Mouse (Mus musculus): ENCODE measurements around the gene Rpp40. TPM values are rescaled to one million over a fixed set of nuclear protein-coding genes. Genes with fewer than 3 reads are reported as not detected.

The Rpp40 gene
- polyA plus RNA-seq, 1 experiment from 2014 or later = 13.4 TPM

GRCm38 (mm10) chr13:35905378-35905777, 781 bp downstream of the Rpp40 start:
- Histone ChIP-seq H3K4me1 (ENCODE audit: control insufficient read depth, insufficient read depth, low read length) (no peaks in the 10 kb centered on the region; the same call in 1 of the 2 replicates), H3K4me3 (ENCODE audit: low read depth, low read length) (peak overlapping the region; percentile 72), H3K9me3 (replicated peaks; ENCODE audit: control insufficient read depth, low read length) (no peaks in the 10 kb centered on the region), H3K36me3 (ENCODE audit: control insufficient read depth, insufficient read depth, low read length) (no peaks in the 10 kb centered on the region), H3K4me2 (peak overlapping the region; percentile 74), H3K27me3 (ENCODE audit: control insufficient read depth, insufficient read depth, low read length) (no peaks in the 10 kb centered on the region), H3K9ac (ENCODE audit: low read depth, low read length) (peak overlapping the region; percentile 75), H3K27ac (ENCODE audit: low read depth, low read length) (no peak overlapping the region)
- ATAC-seq (replicated peaks; ENCODE audit: insufficient number of reproducible peaks, low FRiP score, low TSS enrichment) = no peak
- under 1% methylated on average over 13 of the region's 13 CpGs for WGBS (ENCODE audit: insufficient replicate concordance)

DNA sequence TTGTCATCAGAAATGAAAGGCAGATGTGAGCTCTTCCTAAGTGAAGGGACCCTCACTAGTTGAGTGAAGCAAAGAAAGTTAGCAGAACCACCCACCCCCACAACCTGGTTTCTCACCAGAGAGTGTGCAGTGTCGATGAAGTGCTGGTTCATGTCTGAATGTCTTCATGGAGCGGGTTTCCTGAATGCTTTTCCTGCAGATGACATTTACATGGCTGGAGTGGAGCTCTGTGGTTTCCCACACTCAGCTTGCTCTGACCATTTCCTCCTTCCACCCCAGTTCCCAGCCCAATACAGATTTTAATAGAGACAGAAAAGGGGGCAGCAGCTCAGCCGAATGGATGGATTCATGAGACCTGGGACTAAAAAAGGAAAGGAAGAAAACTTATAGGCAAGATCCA, 13.3 kb downstream of the Rpp40 start:
- Histone ChIP-seq H3K36me3 (ENCODE audit: control insufficient read depth, insufficient read depth, low read length) (peaks cover 6% of the 10 kb centered on the region; the same call in 1 of the 2 replicates), H3K4me2 (no peak overlapping the region), H3K9ac (ENCODE audit: low read depth, low read length) (no peak overlapping the region), H3K27ac (ENCODE audit: low read depth, low read length) (no peak overlapping the region), H3K27me3 (ENCODE audit: control insufficient read depth, insufficient read depth, low read length) (no peaks in the 10 kb centered on the region), H3K9me3 (replicated peaks; ENCODE audit: control insufficient read depth, low read length) (0 out of 2 replicates have a peak, but pooled peaks cover 2% of the 10 kb centered on the region), H3K4me3 (ENCODE audit: low read depth, low read length) (no peak overlapping the region), H3K4me1 (ENCODE audit: control insufficient read depth, insufficient read depth, low read length) (no peaks in the 10 kb centered on the region)
- WGBS (ENCODE audit: insufficient replicate concordance) = 71% methylated on average over 3 of the region's 3 CpGs
- no peak for ATAC-seq (replicated peaks; ENCODE audit: insufficient number of reproducible peaks, low FRiP score, low TSS enrichment)

- ATAC-seq (replicated peaks; ENCODE audit: insufficient number of reproducible peaks, low FRiP score, low TSS enrichment) = no peak
- Histone ChIP-seq H3K4me3 (ENCODE audit: low read depth, low read length) (no peak overlapping the region), H3K4me2 (no peak overlapping the region), H3K36me3 (ENCODE audit: control insufficient read depth, insufficient read depth, low read length) (no peaks in the 10 kb centered on the region), H3K9me3 (replicated peaks; ENCODE audit: control insufficient read depth, low read length) (0 out of 2 replicates have a peak, but pooled peaks cover 2% of the 10 kb centered on the region), H3K4me1 (ENCODE audit: control insufficient read depth, insufficient read depth, low read length) (no peaks in the 10 kb centered on the region), H3K9ac (ENCODE audit: low read depth, low read length) (0 out of 2 replicates have a peak overlapping the region, but pooled peaks have one; percentile 6), H3K27me3 (ENCODE audit: control insufficient read depth, insufficient read depth, low read length) (no peaks in the 10 kb centered on the region), H3K27ac (ENCODE audit: low read depth, low read length) (no peak overlapping the region)
- 31% methylated on average over 15 of the region's 15 CpGs for WGBS (ENCODE audit: insufficient replicate concordance)
Observed at GRCm38 (mm10) chr13:35886121-35886725, 19.9 kb downstream of the Rpp40 start.

- no peaks in the 10 kb centered on the region for H3K4me1 ChIP-seq (ENCODE audit: control insufficient read depth, insufficient read depth, low read length)
- WGBS (ENCODE audit: insufficient replicate concordance) = 74% methylated on average over 6 of the region's 6 CpGs
- no peak overlapping the region for H3K27ac ChIP-seq (ENCODE audit: low read depth, low read length)
- H3K4me2 ChIP-seq = no peak overlapping the region
- H3K9me3 ChIP-seq (replicated peaks; ENCODE audit: control insufficient read depth, low read length) = no peaks in the 10 kb centered on the region
- H3K9ac ChIP-seq (ENCODE audit: low read depth, low read length) = no peak overlapping the region
- H3K27me3 ChIP-seq (ENCODE audit: control insufficient read depth, insufficient read depth, low read length) = no peaks in the 10 kb centered on the region
- no peak overlapping the region for H3K4me3 ChIP-seq (ENCODE audit: low read depth, low read length)
- H3K36me3 ChIP-seq (ENCODE audit: control insufficient read depth, insufficient read depth, low read length) = no peaks in the 10 kb centered on the region
- no peak for ATAC-seq (replicated peaks; ENCODE audit: insufficient number of reproducible peaks, low FRiP score, low TSS enrichment)
Observed at GRCm38 (mm10) chr13:35880555-35881046, 25.6 kb downstream of the Rpp40 start.

GRCm38 (mm10) chr13:35879519-35879918, 26.6 kb downstream of the Rpp40 start:
- no peaks in the 10 kb centered on the region for H3K27me3 ChIP-seq (ENCODE audit: control insufficient read depth, insufficient read depth, low read length)
- WGBS (ENCODE audit: insufficient replicate concordance) = 69% methylated on average over 5 of the region's 5 CpGs
- H3K4me1 ChIP-seq (ENCODE audit: control insufficient read depth, insufficient read depth, low read length) = no peaks in the 10 kb centered on the region
- H3K27ac ChIP-seq (ENCODE audit: low read depth, low read length) = no peak overlapping the region
- H3K4me2 ChIP-seq = no peak overlapping the region
- no peaks in the 10 kb centered on the region for H3K9me3 ChIP-seq (replicated peaks; ENCODE audit: control insufficient read depth, low read length)
- no peaks in the 10 kb centered on the region for H3K36me3 ChIP-seq (ENCODE audit: control insufficient read depth, insufficient read depth, low read length)
- no peak overlapping the region for H3K9ac ChIP-seq (ENCODE audit: low read depth, low read length)
- no peak overlapping the region for H3K4me3 ChIP-seq (ENCODE audit: low read depth, low read length)
- ATAC-seq (replicated peaks; ENCODE audit: insufficient number of reproducible peaks, low FRiP score, low TSS enrichment) = no peak

DNA sequence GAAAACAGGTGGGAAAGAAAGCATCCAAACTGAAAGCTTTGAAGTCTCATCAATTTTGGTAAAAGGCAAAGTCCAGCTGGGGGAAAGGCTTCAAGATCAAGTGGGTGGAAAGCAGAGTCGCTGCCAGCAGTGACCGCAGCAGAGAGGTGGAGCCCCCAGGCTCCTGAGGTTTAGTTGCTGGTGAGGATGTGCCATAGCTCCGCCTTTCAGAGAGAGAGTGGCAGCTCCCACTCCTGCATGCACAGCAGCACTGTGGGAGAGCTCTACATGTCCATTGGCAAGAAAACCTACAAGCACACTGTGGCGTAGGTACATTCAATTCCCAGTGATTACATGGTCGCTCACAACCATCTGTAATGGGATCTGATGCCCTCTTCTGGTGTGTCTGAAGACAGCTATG, 27.1 kb downstream of the Rpp40 start:
- no peak overlapping the region for H3K27ac ChIP-seq (ENCODE audit: low read depth, low read length)
- WGBS (ENCODE audit: insufficient replicate concordance) = 50% methylated on average over 5 of the region's 5 CpGs
- no peaks in the 10 kb centered on the region for H3K36me3 ChIP-seq (ENCODE audit: control insufficient read depth, insufficient read depth, low read length)
- H3K9ac ChIP-seq (ENCODE audit: low read depth, low read length) = no peak overlapping the region
- H3K9me3 ChIP-seq (replicated peaks; ENCODE audit: control insufficient read depth, low read length) = no peaks in the 10 kb centered on the region
- no peak overlapping the region for H3K4me3 ChIP-seq (ENCODE audit: low read depth, low read length)
- no peak overlapping the region for H3K4me2 ChIP-seq
- no peaks in the 10 kb centered on the region for H3K4me1 ChIP-seq (ENCODE audit: control insufficient read depth, insufficient read depth, low read length)
- no peak for ATAC-seq (replicated peaks; ENCODE audit: insufficient number of reproducible peaks, low FRiP score, low TSS enrichment)
- no peaks in the 10 kb centered on the region for H3K27me3 ChIP-seq (ENCODE audit: control insufficient read depth, insufficient read depth, low read length)

DNA sequence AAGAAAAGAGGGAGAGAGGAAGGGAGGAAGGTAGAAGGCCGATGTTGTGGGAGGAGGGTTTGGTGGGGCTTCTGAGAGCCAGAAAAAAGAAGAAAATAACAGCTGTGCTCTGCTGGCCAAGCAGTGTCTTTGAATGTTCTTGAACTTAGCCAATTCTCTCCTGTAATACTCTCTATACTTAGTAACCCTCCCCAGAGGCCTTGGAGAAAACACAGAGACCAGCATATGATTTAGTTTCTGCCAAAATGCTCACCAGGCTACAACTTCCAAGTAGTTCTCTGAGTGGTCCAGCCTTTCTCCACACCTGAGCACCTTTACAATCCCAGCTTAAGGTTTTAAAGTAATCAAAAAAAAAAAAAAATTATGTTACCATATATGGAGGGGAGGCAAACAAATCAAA, 27.9 kb downstream of the Rpp40 start:
- Histone ChIP-seq H3K27me3 (ENCODE audit: control insufficient read depth, insufficient read depth, low read length) (no peaks in the 10 kb centered on the region), H3K9ac (ENCODE audit: low read depth, low read length) (no peak overlapping the region), H3K4me1 (ENCODE audit: control insufficient read depth, insufficient read depth, low read length) (no peaks in the 10 kb centered on the region), H3K27ac (ENCODE audit: low read depth, low read length) (no peak overlapping the region), H3K4me2 (no peak overlapping the region), H3K36me3 (ENCODE audit: control insufficient read depth, insufficient read depth, low read length) (no peaks in the 10 kb centered on the region), H3K4me3 (ENCODE audit: low read depth, low read length) (no peak overlapping the region), H3K9me3 (replicated peaks; ENCODE audit: control insufficient read depth, low read length) (no peaks in the 10 kb centered on the region)
- no peak for ATAC-seq (replicated peaks; ENCODE audit: insufficient number of reproducible peaks, low FRiP score, low TSS enrichment)
- 79% methylated on average over 1 of the region's 1 CpGs for WGBS (ENCODE audit: insufficient replicate concordance)

DNA sequence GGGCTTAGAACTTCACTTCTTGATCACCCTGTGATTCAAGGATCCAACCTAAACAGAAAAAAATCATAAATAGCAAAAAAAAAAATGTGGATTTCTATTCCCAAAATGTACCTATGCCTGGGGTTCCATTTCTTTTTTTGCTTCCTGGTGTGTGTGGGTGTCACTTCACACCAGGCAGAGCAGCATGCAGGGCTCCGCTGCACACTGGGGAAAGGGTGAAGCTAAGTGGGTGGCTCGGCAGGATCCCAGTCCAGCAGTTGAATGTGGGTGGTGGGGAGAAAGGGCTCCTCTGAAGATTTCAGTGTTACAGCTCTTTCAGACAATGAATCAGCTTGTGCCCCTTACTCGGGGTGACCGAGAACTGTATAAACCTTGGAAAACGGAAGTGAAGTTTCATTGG, 30.8 kb downstream of the Rpp40 start:
- no peak overlapping the region for H3K4me2 ChIP-seq
- no peaks in the 10 kb centered on the region for H3K9me3 ChIP-seq (replicated peaks; ENCODE audit: control insufficient read depth, low read length)
- no peak for ATAC-seq (replicated peaks; ENCODE audit: insufficient number of reproducible peaks, low FRiP score, low TSS enrichment)
- no peaks in the 10 kb centered on the region for H3K4me1 ChIP-seq (ENCODE audit: control insufficient read depth, insufficient read depth, low read length)
- 88% methylated on average over 5 of the region's 5 CpGs for WGBS (ENCODE audit: insufficient replicate concordance)
- no peak overlapping the region for H3K27ac ChIP-seq (ENCODE audit: low read depth, low read length)
- H3K9ac ChIP-seq (ENCODE audit: low read depth, low read length) = no peak overlapping the region
- H3K36me3 ChIP-seq (ENCODE audit: control insufficient read depth, insufficient read depth, low read length) = peaks cover 5% of the 10 kb centered on the region; the same call in 1 of the 2 replicates
- H3K27me3 ChIP-seq (ENCODE audit: control insufficient read depth, insufficient read depth, low read length) = no peaks in the 10 kb centered on the region
- H3K4me3 ChIP-seq (ENCODE audit: low read depth, low read length) = no peak overlapping the region

GRCm38 (mm10) chr13:35871107-35871506, 35.1 kb downstream of the Rpp40 start:
- Histone ChIP-seq H3K27me3 (ENCODE audit: control insufficient read depth, insufficient read depth, low read length) (no peaks in the 10 kb centered on the region), H3K9ac (ENCODE audit: low read depth, low read length) (no peak overlapping the region), H3K4me2 (no peak overlapping the region), H3K27ac (ENCODE audit: low read depth, low read length) (no peak overlapping the region), H3K36me3 (ENCODE audit: control insufficient read depth, insufficient read depth, low read length) (peaks cover 8% of the 10 kb centered on the region; the same call in 1 of the 2 replicates), H3K4me1 (ENCODE audit: control insufficient read depth, insufficient read depth, low read length) (peaks cover 5% of the 10 kb centered on the region; the same call in 1 of the 2 replicates), H3K4me3 (ENCODE audit: low read depth, low read length) (no peak overlapping the region), H3K9me3 (replicated peaks; ENCODE audit: control insufficient read depth, low read length) (no peaks in the 10 kb centered on the region)
- ATAC-seq (replicated peaks; ENCODE audit: insufficient number of reproducible peaks, low FRiP score, low TSS enrichment) = no peak
- WGBS (ENCODE audit: insufficient replicate concordance) = 81% methylated on average over 3 of the region's 3 CpGs
